Mouse (Mus musculus) intestine, embryonic 16.5 days (tissue): ENCODE data around the gene Ank2. TPM values are rescaled to one million over a fixed set of nuclear protein-coding genes. Genes with fewer than 3 reads are reported as not detected.

Experiments
- ATAC-seq: fragments of 200-750 bp; cut with Nextera tagmentation; 2 replicates; pipeline ENCODE4 v1.8.0; 2017; ENCODE audit warnings: moderate TSS enrichment, moderate library complexity
- H3K27ac ChIP-seq: fragments of 300-500 bp; sonication (generic); 2 replicates; pipeline ENCODE4 v1.5.1; 2014; ENCODE audit warnings: mild to moderate bottlenecking, low read length
- H3K27me3 ChIP-seq: fragments of 300-500 bp; sonication (generic); replicated peaks from 2 replicates; pipeline ENCODE4 v1.6.1; 2014; ENCODE audit warnings: low read length, control low read depth, mixed read lengths; ENCODE audit not compliant: control insufficient read depth, insufficient read depth
- H3K36me3 ChIP-seq: fragments of 300-500 bp; sonication (generic); 2 replicates; pipeline ENCODE4 v1.6.1; 2014; ENCODE audit warnings: low read length, control low read depth; ENCODE audit not compliant: control insufficient read depth, insufficient read depth
- H3K4me1 ChIP-seq: fragments of 300-500 bp; sonication (generic); 2 replicates; pipeline ENCODE4 v1.6.1; 2014; ENCODE audit warnings: low read length, control low read depth, mixed read lengths; ENCODE audit not compliant: control insufficient read depth, insufficient read depth
- H3K4me2 ChIP-seq: fragments of 300-500 bp; sonication (generic); 2 replicates; pipeline ENCODE4 v1.6.1; 2014; ENCODE audit warnings: low read depth, low read length, control low read depth
- H3K4me3 ChIP-seq: fragments of 300-500 bp; sonication (generic); 2 replicates; pipeline ENCODE4 v1.5.1; 2014; ENCODE audit warnings: mild to moderate bottlenecking, low read length
- H3K9ac ChIP-seq: fragments of 300-500 bp; sonication (generic); 2 replicates; pipeline ENCODE4 v1.6.1; 2014; ENCODE audit warnings: low read depth, low read length
- H3K9me3 ChIP-seq: fragments of 300-500 bp; sonication (generic); 2 replicates; pipeline ENCODE4 v1.6.1; 2016; ENCODE audit warnings: low read length, control low read depth; ENCODE audit not compliant: control insufficient read depth
- WGBS: fragments of 180-500 bp; shearing (Covaris S2); extraction: QIAGEN DNeasy Blood & Tissue Kit; methylation state at CpG from one replicate; pipeline ENCODE4 v1.1.7; 2014; 5-methylcytosine and 5-hydroxymethylcytosine counted together
- polyA plus RNA-seq: library from polyadenylated mRNA; unstranded; fragments of >200 nt; fragmentation: Nextera tagmentation; extraction: Ambion mirVana; gene quantifications from 2 replicates; pipeline ENCODE4 v1.2.1, GENCODE M21; 2015

Ank2 gene
- polyA plus RNA-seq, 1 experiment from 2014 or later = 15.8 TPM

DNA sequence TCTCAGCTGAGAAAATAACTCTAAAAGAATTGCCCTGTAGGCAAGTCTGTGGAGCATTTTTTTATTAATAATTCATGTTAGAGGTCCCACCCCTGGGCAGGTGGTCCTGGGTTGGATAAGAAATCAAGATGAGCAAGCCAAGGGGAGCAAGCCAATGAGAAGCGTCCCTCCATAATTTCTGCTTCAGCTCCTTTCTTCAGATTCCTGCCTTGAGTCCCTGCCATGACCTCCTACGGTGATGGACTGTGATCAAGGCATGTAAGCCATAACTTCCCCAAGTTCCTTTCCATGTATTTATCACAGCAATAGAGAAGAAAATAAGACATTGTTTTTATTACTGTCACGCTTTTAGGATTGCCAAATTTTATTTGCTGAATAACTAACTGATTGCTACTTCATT is 115.9 kb downstream of the Ank2 start:
- WGBS = 96% methylated on average over 3 of the region's 3 CpGs
- no peak overlapping the region for H3K9ac ChIP-seq
- ATAC-seq = no peak

DNA sequence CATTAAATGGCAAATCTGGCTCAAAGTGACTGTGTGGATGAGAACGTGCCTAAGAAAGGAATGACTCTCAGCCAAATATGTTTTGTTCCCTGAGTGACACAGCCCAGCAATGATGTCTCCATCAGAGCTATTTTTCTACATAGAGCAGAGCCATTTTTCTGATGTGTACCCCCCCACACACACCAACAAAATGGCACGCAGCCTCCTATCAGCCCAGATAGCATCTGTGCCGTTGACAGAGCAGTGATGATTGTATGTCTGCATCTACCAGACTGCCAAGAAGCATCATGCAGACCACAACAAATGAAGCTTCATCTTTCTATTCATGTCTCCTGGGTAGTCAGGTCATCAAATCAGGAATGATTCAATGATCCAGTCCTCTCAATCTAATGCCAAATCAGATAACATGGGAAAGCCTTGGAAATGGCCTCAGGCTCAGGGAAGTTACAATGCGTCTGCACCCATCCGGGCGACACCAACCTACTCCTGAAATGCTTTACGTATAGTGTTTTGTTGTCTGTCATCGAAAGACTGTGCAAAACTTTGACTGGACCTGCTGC is 122.2 kb downstream of the Ank2 start:
- Histone ChIP-seq H3K4me1 (no peaks in the 10 kb centered on the region), H3K36me3 (no peaks in the 10 kb centered on the region), H3K4me3 (no peak overlapping the region), H3K27me3 (no peaks in the 10 kb centered on the region), H3K9me3 (no peaks in the 10 kb centered on the region; the same call in 1 of the 2 replicates), H3K4me2 (no peak overlapping the region), H3K27ac (no peak overlapping the region), H3K9ac (no peak overlapping the region)
- ATAC-seq = no peak
- WGBS = 86% methylated on average over 8 of the region's 8 CpGs

More for the DNA sequence above, 115.9 kb downstream of the Ank2 start:
- Histone ChIP-seq H3K4me3 (no peak overlapping the region), H3K36me3 (no peaks in the 10 kb centered on the region), H3K4me2 (no peak overlapping the region), H3K9me3 (no peaks in the 10 kb centered on the region), H3K27ac (no peak overlapping the region), H3K4me1 (no peaks in the 10 kb centered on the region), H3K27me3 (no peaks in the 10 kb centered on the region)

DNA sequence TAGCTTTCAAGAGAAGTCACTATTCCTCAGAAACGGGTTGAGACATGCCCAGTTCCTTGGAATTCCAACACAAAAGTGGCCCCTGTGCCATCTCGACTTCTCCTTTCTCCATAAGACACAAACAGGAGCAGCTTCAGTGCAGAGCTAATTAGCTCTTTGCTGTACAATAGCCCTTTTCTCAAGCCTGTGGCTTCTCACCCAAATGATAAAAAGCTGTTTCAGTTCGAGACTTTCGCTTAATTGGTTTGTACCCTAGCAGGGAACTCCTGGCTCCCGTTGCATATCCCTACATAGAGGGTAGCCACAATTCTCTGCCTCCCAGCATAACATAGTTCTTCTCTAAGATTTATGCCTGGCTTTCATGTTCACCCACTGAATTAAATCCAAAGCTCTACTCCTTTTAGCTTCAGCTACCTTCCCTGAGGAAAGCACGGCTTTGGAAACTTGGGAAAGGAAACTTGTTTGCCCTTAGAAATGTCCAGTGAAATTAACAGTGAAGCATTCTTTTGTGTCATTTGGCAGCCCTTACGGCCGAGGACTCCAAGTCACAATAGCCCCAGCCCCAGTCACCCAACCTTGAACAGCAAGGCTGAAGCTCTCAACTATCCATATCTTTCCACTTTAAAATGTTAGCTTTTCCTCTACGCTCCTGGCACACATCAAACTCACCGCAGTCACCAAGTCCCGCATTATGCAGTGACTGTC is 123.0 kb downstream of the Ank2 start:
- WGBS = 66% methylated on average over 11 of the region's 11 CpGs
- Histone ChIP-seq H3K4me3 (no peak overlapping the region), H3K4me1 (no peaks in the 10 kb centered on the region)

DNA sequence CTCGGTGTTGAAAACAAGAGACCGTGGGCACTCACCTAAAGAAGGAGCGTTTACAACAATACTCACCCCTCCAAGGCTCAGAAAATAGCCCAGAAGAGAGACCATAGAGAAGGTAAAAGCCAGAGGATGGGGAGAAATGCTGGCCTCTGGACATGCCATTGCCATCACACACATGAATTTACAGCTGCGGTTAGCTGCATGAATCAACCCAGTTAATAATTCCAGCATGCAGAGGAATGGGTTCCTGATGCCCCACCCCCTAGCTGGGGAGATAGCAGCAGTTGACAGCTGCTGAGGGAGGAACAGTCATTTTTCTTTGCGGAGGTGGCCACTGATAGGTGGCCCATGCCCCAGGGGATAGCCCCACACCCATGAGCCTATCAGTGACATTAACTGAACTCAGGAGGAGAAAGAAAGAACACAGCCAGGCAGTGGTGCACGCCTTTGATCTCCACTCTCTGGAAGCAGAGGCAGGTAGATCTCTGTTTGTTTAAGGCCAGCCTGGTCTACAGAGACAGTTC is 124.9 kb downstream of the Ank2 start:
- Histone ChIP-seq H3K27ac (no peak overlapping the region), H3K36me3 (no peaks in the 10 kb centered on the region), H3K27me3 (no peaks in the 10 kb centered on the region), H3K4me3 (no peak overlapping the region), H3K9me3 (no peaks in the 10 kb centered on the region; the same call in 1 of the 2 replicates), H3K4me1 (no peaks in the 10 kb centered on the region), H3K4me2 (no peak overlapping the region), H3K9ac (no peak overlapping the region)
- no peak for ATAC-seq
- 84% methylated on average over 6 of the region's 6 CpGs for WGBS

More for the DNA sequence above, 123.0 kb downstream of the Ank2 start:
- H3K9ac ChIP-seq = no peak overlapping the region
- no peaks in the 10 kb centered on the region; the same call in 1 of the 2 replicates for H3K9me3 ChIP-seq
- H3K27me3 ChIP-seq = no peaks in the 10 kb centered on the region
- H3K27ac ChIP-seq = no peak overlapping the region
- no peaks in the 10 kb centered on the region for H3K36me3 ChIP-seq
- no peak for ATAC-seq
- no peak overlapping the region for H3K4me2 ChIP-seq

DNA sequence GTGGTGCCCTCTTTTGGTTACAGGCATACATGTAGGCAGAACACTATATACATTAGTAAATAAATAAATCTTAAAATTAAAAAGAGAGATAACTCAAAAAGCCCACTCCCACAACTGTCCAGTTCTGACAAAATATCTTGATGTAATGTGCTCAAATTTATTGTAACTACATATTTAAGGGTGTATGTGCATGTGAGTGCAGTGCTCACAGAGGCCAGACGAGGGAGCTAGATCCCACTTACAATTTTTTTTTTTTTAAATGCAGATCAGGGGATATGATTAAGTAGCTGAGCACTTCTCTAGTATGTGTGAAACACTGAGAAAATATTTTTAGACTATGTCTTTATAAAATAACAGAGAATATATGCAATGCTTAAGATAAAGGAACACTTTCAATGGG is 127.4 kb downstream of the Ank2 start:
- H3K27me3 ChIP-seq = no peaks in the 10 kb centered on the region
- no peak overlapping the region for H3K4me3 ChIP-seq
- 90% methylated on average over 1 of the region's 1 CpGs for WGBS
- no peak overlapping the region for H3K4me2 ChIP-seq
- ATAC-seq = no peak
- no peaks in the 10 kb centered on the region; the same call in 1 of the 2 replicates for H3K9me3 ChIP-seq
- no peak overlapping the region for H3K9ac ChIP-seq
- H3K4me1 ChIP-seq = no peaks in the 10 kb centered on the region
- H3K36me3 ChIP-seq = no peaks in the 10 kb centered on the region
- H3K27ac ChIP-seq = no peak overlapping the region

DNA sequence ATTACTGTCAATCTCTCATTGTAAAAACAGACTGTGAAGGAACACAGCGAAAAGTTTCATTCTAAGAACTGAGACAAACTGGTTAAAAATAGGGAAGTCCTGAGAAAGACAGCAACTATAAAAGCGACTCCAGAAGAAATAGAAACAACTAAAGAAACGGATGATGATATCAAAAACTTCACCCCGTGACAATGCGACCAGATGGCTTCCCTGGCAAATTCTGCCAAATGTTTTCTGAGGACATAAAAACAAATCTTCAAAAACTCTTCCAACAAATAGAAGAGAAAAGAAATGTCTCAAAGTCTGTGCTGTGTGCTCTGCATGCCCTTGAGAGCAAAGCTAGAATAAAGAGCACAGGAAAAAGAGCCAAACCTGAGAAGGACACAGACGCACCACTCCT is 129.6 kb downstream of the Ank2 start:
- Histone ChIP-seq H3K27me3 (no peaks in the 10 kb centered on the region), H3K9ac (no peak overlapping the region), H3K4me1 (no peaks in the 10 kb centered on the region), H3K4me2 (no peak overlapping the region), H3K9me3 (no peaks in the 10 kb centered on the region; the same call in 1 of the 2 replicates), H3K27ac (no peak overlapping the region), H3K4me3 (no peak overlapping the region), H3K36me3 (no peaks in the 10 kb centered on the region)
- 81% methylated on average over 6 of the region's 6 CpGs for WGBS
- no peak for ATAC-seq

DNA sequence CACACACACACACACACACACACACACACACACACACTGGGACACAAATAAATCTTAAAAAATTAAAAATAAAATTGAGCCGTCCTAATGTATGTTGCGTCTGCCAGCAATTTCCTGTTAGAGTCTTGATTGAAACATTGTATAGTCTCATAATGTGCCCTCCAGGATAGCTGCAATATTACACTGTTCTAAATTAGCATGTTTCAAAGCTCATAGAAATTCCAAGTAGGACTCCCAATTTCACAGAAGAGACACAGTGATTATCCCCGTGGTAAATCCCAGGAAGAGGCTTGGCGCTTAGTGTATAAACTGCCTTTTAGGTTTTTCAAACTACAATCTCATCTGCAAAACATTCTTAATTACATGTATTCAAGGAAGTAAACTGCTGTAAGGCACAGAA is 131.7 kb downstream of the Ank2 start:
- Histone ChIP-seq H3K4me1 (no peaks in the 10 kb centered on the region), H3K9me3 (no peaks in the 10 kb centered on the region), H3K36me3 (no peaks in the 10 kb centered on the region), H3K27ac (no peak overlapping the region), H3K9ac (no peak overlapping the region), H3K27me3 (no peaks in the 10 kb centered on the region), H3K4me2 (no peak overlapping the region), H3K4me3 (no peak overlapping the region)
- ATAC-seq = no peak
- 89% methylated on average over 4 of the region's 4 CpGs for WGBS

DNA sequence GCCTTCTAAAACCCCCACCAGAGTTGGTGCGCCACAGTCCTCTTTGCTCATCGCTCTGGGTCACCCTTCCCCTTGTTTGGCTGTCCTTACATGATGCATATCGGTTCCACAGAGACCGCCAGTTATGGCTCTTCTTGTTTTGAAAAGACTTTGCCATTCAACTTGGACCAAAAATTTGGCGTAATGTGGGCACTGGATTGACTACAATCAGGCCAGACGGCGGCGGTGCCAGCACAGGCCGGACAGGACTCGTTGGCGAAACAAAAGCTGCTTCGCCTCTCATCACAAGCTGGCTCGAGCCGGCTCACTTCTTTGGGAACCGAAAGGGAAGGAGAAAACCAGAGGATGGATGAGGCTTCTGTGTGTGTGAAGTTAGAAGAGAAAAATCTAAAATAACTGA is 135.6 kb downstream of the Ank2 start:
- Histone ChIP-seq H3K9me3 (no peaks in the 10 kb centered on the region), H3K27ac (no peak overlapping the region), H3K4me1 (no peaks in the 10 kb centered on the region), H3K4me2 (no peak overlapping the region), H3K9ac (no peak overlapping the region), H3K4me3 (no peak overlapping the region), H3K36me3 (no peaks in the 10 kb centered on the region), H3K27me3 (no peaks in the 10 kb centered on the region)
- 90% methylated on average over 15 of the region's 15 CpGs for WGBS
- no peak for ATAC-seq

DNA sequence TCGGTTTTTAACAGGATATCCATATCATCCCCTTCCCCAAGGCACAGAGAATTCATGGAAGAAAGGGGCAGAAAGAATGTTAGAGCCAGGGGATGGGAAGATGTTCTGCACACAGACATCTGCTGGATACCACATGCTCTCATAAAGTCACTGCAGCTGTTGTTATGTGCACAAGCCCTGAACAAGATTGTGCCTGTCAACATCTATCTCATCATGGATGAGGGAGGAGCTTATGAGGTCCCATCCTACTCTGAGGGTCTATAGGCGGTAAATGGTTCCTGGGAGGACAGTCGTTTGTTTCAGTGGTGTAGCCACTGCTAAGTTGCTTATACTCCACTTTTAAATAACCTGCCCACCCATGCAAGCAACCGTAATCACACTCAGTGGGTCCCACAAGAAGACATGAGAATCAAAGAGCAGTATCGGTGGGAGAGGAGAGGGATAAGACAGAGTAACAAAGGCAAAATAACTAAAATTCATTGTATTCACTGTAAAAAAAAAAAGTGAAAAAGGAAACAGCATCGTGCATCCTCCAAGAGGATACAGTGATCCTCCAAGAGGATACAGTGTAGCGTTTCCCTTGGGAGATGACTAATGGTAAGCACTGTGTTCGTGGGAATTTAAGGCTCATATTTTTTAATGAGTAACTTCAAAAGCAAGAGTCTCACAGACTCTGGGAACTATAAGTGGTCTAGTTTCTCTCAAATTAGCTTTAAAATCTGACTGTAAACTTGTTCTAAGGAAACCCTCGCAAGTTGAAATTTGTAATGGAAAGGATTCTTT is 136.3 kb downstream of the Ank2 start:
- Histone ChIP-seq H3K36me3 (no peaks in the 10 kb centered on the region), H3K27ac (no peak overlapping the region), H3K27me3 (no peaks in the 10 kb centered on the region), H3K4me2 (no peak overlapping the region), H3K9ac (no peak overlapping the region), H3K4me3 (no peak overlapping the region), H3K9me3 (no peaks in the 10 kb centered on the region), H3K4me1 (no peaks in the 10 kb centered on the region)
- no peak for ATAC-seq
- WGBS = 81% methylated on average over 9 of the region's 9 CpGs
